In genomic region chr6:112725468-112725867, GRCm38 (mm10) we compare ENCODE assay signal across 22 mouse cellular contexts.
"Had no signal": no experiment of that assay in that cellular context is flagged by ENCODE, and none has a peak within 500 bp of the region (broad histone marks: within the 10 kb centered on the region; RNA-seq: fewer than 3 reads in every experiment).

No protein-coding gene starts in this region.

- ATAC-seq: liver, postnatal 0 days; lung, postnatal 0 days; midbrain, embryonic 16.5 days had no signal

- H3K4me1 ChIP-seq: liver, embryonic 15.5 days had no signal

- H3K4me3 ChIP-seq: liver, embryonic 15.5 days; lung, embryonic 15.5 days; megakaryocyte, embryonic 14.5 days; midbrain, embryonic 10.5 days; midbrain, embryonic 12.5 days; myocyte; neural tube, embryonic 13.5 days; neural tube, embryonic 15.5 days; stomach, embryonic 15.5 days had no signal

- DNase-seq: liver, postnatal 0 days; lung, adult 2 months; lung, postnatal 14 days; lung, postnatal 36 days; midbrain, embryonic 14.5 days; right cerebral cortex, postnatal 14 days; thymus, adult 2 months; thymus, postnatal 25 days; thymus, postnatal 4 days had no signal

- H3K27ac ChIP-seq: liver, embryonic 15.5 days; lung, embryonic 15.5 days; macrophage; midbrain, embryonic 10.5 days; midbrain, embryonic 12.5 days; neural tube, embryonic 13.5 days; neural tube, embryonic 15.5 days; stomach, embryonic 15.5 days; stomach, postnatal 0 days had no signal
